Mouse (Mus musculus) liver, postnatal 0 days (tissue): ENCODE data around the gene Cd99l2.

Experiments used
- CTCF ChIP-seq: sonication (generic); IDR thresholded peaks from 2 replicates; pipeline ENCODE4 v1.5.1; 2016; ENCODE audit warnings: antibody characterized with exemption, low read depth
- EP300 ChIP-seq: IDR thresholded peaks from 2 replicates; pipeline ENCODE4 v1.6.1; 2016; ENCODE audit warnings: antibody characterized with exemption, low read depth, mild to moderate bottlenecking

- TF ChIP-seq EP300 (no peak), CTCF (no peak)
These were observed 96.3 kb downstream of the Cd99l2 start for GRCm38 (mm10) chrX:71396326-71396725.
